Comparison of ENCODE assay signal across 8 mouse cellular contexts in the genomic region with DNA sequence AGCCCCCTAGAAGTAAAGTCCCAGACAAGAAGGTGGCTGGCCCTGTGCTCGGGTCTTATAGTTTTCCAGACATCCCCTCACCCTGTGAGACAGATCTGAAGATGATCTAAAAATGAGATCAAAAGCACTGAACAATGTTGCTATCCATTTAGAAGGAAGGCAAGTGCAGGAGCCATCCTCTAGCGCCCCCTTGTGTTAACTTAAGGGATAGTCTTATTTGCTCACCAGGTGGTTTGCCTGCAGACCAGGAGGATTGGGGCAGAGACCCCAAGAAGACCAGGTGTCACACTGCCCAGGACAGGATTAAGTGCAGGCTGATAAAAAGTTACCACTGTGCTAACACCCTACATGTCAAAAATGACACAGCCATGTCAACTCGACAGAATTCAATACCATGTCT. TPM values are rescaled to one million over a fixed set of nuclear protein-coding genes. Genes with fewer than 3 reads are reported as not detected.
DNase-seq lines count a peak whose midpoint lies in the region; ATAC-seq lines count a peak whose summit lies in the region.

No protein-coding gene starts in this region.

- H3K9me3 ChIP-seq in kidney, embryonic 15.5 days (replicated peaks): no peaks in the 10 kb centered on the region

- no peak for ATAC-seq in kidney, embryonic 15.5 days (replicated peaks; ENCODE audit: low FRiP score)

- DNase-seq in kidney, adult 9 months: peak; percentile 70
- peak; percentile 6 for DNase-seq in CD4-positive helper T cell, adult 2 months (ENCODE audit: low read depth, low spot score)
- DNase-seq in Muller cell, postnatal 12 days (ENCODE audit: inconsistent ontology term): peak; percentile 16
- peak; percentile 37 to 63 for DNase-seq in cerebellum, postnatal 36 days
- DNase-seq in lung, postnatal 10 days: peak; percentile 34
- DNase-seq in yolk sac, embryonic 10.5 days (ENCODE audit: low spot score): no peak
- no peak for DNase-seq in spleen, adult 12 weeks (ENCODE audit: low spot score)

- H3K4me3 ChIP-seq in kidney, embryonic 15.5 days (replicated peaks): no peak overlapping the region

- H3K27ac ChIP-seq in kidney, embryonic 15.5 days: no peak overlapping the region

- WGBS in kidney, embryonic 15.5 days: 29% methylated on average over 3 of the region's 3 CpGs

- no peaks in the 10 kb centered on the region for H3K27me3 ChIP-seq in kidney, embryonic 15.5 days

- no peak overlapping the region for H3K9ac ChIP-seq in kidney, embryonic 15.5 days

- H3K4me2 ChIP-seq in kidney, embryonic 15.5 days: no peak overlapping the region

- no peaks in the 10 kb centered on the region for H3K4me1 ChIP-seq in kidney, embryonic 15.5 days

- no peaks in the 10 kb centered on the region for H3K36me3 ChIP-seq in kidney, embryonic 15.5 days

RNA-seq across cellular contexts. Expression of a gene that starts 58.3 kb away (rescaled TPM):
- polyA plus RNA-seq in kidney, embryonic 15.5 days (2015; fragmentation: Nextera tagmentation; extraction: Ambion mirVana): 0.78 and 0.91 TPM in 2 replicates

Comparison
In these comparisons a context has a peak if more than half of its experiments do, and no peak if none do; other contexts are left out.
1. DNase-seq: peak in kidney, adult 9 months (single experiment), CD4-positive helper T cell, adult 2 months (single experiment), Muller cell, postnatal 12 days (single experiment), cerebellum, postnatal 36 days (2 of 2) and lung, postnatal 10 days (single experiment); none in yolk sac, embryonic 10.5 days (single experiment) and spleen, adult 12 weeks (single experiment).